Mouse (Mus musculus) embryonic fibroblast, embryonic 13.5 days (primary cell): ENCODE results near the gene Fsd2. TPM values are rescaled to one million over a fixed set of nuclear protein-coding genes. Genes with fewer than 3 reads are reported as not detected.
A peak's percentile ranks its signal among the peaks of the same experiment; 100 is the strongest.

Experiments used
- H3K27ac ChIP-seq: 2 replicates; pipeline ENCODE4 v1.5.1; 2012; ENCODE audit warnings: low read length, control low read depth, inconsistent platforms; ENCODE audit not compliant: insufficient read depth
- H3K4me1 ChIP-seq: 2 replicates; pipeline ENCODE4 v1.6.1; 2011; ENCODE audit warnings: low read length; ENCODE audit not compliant: control insufficient read depth, insufficient read depth
- H3K4me3 ChIP-seq: 2 replicates; pipeline ENCODE4 v1.5.1; 2011; ENCODE audit warnings: mild to moderate bottlenecking, control low read depth, low read length; ENCODE audit not compliant: insufficient read depth
- CTCF ChIP-seq: IDR thresholded peaks from 2 replicates; pipeline ENCODE4 v1.5.1; 2011; ENCODE audit warnings: mild to moderate bottlenecking, control low read depth, low read length, moderate library complexity, borderline replicate concordance; ENCODE audit not compliant: insufficient read depth
- POLR2A ChIP-seq: IDR thresholded peaks from 2 replicates; pipeline ENCODE4 v1.6.1; 2011; ENCODE audit warnings: low read depth, mild to moderate bottlenecking, control low read depth, low read length, moderate library complexity
- polyA plus RNA-seq: library from polyadenylated mRNA; stranded (reverse); fragments of >200 nt; gene quantifications from 2 replicates; pipeline ENCODE4 v1.2.4, GENCODE M21; 2011; ENCODE audit warnings: low read depth; ENCODE audit not compliant: missing spikeins, insufficient read length

Gene Fsd2
- polyA plus RNA-seq, 1 experiment = not detected

DNA sequence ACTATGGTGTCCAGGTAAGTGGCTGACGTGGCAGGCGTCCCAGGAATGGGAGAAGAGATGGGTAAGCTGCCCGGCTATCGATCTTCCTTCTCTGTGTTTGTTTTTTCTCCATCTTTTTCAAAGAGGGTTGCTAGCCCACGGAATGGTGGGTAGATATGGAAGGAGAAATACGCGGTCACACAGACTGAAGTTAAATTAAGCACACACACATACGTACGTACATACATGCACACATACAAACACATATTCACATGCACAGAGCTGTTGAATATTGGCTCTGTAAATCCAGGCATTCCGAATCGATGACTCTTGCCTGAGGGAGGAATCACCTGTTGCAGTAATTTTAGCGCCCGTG, 43.1 kb downstream of the Fsd2 start:
- peak overlapping the region; percentile 17 for H3K27ac ChIP-seq
- no peak for TF ChIP-seq POLR2A
- no peak for TF ChIP-seq CTCF
- peak overlapping the region; percentile 82 for H3K4me3 ChIP-seq
- H3K4me1 ChIP-seq = peaks cover 2% of the 10 kb centered on the region; the same call in 1 of the 2 replicates

GRCm38 (mm10) chr7:81523008-81523662, 43.6 kb downstream of the Fsd2 start:
- no peak for TF ChIP-seq CTCF
- TF ChIP-seq POLR2A = peak; percentile 98
- H3K4me1 ChIP-seq = peaks cover 2% of the 10 kb centered on the region; the same call in 1 of the 2 replicates
- peak overlapping the region; percentile 59 for H3K27ac ChIP-seq
- peak overlapping the region; percentile 82 for H3K4me3 ChIP-seq

DNA sequence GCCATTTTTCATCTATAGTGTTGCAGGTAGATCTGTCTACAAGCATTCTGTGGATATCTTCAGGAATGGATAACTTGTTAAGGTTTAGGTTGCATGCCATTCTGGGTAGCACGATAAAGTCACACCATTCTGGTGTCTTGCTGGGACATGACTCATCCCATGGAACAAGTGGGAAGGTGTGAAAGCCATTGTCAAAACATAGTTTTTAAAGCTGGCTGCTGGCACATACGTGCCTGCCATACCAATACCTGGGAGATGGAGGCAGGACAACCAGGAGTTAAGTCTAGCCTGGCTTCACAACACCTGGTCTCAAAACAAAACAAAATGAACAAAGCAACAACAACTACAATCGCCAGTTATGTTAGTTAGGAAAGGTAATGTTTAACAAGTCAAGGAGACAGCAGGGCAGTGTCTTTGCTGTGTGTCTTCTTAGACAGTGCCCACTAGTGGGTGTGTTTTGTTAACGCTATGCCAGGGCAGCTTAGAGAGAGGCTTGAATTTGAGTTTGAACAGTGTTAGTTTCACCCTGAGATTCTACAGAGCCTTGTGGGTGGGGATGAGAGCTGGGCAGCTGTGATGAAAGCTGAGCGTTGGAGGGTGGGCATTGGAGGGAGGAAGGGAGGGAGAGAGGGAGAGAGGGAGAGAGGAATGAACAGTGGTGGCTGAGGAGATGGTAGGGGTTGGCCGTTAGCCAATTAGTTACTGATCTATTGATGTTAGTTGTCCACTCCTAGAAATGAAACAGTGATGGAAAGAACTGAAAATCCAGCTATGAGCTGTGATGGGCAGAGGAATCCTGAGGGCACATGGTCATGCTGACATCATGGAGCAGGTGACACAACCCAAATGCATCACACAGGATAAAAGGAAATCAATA, 50.4 kb downstream of the Fsd2 start:
- no peak overlapping the region for H3K27ac ChIP-seq
- no peak overlapping the region for H3K4me3 ChIP-seq
- no peaks in the 10 kb centered on the region for H3K4me1 ChIP-seq
- TF ChIP-seq POLR2A (no peak), CTCF (no peak)

DNA sequence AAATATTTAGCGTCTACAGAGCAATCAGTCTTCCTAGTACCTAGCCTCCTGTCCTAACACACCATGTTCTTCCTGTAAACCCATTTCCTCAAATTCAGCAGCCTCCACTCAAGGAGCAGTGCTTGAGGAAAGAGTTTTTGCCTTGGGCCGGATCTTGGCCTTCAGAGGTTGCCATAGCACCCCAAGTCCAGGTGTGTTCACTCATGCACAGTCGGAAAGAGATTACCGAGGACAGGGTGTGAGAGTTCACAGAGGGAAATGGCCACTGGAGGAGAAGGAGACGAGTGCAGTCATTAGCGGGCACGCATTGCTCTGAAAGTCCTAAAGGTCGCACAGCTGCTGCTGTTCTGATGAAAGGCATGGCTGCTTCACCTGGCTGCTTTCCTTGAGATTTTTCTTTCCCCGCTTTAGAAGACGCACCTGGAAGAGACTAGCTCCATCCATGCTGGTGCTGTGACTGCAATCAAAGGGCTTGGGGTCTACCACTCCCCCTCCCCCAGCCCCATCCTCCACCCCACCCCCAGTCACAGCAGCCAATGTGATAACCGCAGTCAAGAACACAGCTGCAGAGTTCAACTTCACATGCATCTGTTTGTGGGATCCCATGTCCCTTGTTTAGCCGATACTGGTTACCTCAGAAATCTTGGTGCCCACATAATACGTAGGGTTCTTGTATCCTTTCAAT, 51.7 kb downstream of the Fsd2 start:
- Histone ChIP-seq H3K27ac (no peak overlapping the region), H3K4me1 (no peaks in the 10 kb centered on the region), H3K4me3 (no peak overlapping the region)
- no peak for TF ChIP-seq CTCF
- no peak for TF ChIP-seq POLR2A

DNA sequence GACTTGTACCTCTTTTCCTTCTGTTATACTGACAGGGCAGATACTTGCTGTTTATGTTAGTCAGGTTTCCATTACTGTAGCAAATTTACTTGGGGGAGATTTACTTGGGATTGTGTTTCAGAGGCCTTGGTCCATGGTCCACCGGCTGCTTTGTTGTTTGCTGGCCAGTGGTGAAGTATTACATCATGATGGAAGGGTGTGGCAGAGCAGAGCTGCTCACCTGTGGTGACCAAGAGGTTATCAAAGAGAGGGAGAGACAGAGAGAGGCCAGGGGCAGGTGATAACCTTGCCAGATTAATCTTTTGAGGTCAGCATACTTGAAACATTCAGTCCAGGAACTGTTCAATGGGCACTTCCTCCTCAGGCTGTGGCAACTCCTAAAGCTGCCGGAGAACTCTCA, 65.7 kb downstream of the Fsd2 start:
- no peak overlapping the region for H3K27ac ChIP-seq
- no peak overlapping the region for H3K4me3 ChIP-seq
- no peaks in the 10 kb centered on the region for H3K4me1 ChIP-seq
- TF ChIP-seq CTCF (no peak), POLR2A (no peak)

- Histone ChIP-seq H3K4me1 (no peaks in the 10 kb centered on the region), H3K4me3 (no peak within 1 kb of the TSS), H3K27ac (no peak within 1 kb of the TSS)
- TF ChIP-seq CTCF = no peak
Observed at GRCm38 (mm10) chr7:81498181-81498580, 68.6 kb downstream of the Fsd2 start, which contains the start of gene BC048679. TSS of gene BC048679 (minus strand) at chr7:81498281.

DNA sequence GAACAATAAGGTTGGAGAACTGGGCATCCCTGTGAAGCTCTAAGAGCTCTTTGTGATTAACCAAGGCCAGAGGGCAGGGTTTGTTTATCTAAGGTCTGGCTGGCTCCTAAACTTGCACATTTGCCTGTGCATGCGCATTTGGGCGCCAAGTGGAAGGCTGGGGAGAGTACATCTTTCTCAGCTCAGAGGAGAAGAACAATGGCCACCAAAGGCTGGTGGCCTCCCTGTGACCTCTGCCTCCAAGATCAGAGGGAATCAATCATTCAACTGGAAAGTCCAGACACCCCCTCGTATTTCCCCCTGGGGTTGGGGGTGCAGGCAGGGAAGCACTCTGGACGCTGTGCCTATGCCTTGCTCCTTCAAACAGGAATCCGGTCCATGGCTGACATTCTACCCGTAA, 69.6 kb downstream of the Fsd2 start:
- no peak overlapping the region for H3K4me3 ChIP-seq
- no peaks in the 10 kb centered on the region for H3K4me1 ChIP-seq
- no peak for TF ChIP-seq CTCF
- no peak for TF ChIP-seq POLR2A
- no peak overlapping the region for H3K27ac ChIP-seq

GRCm38 (mm10) chr7:81493331-81494021, 73.3 kb downstream of the Fsd2 start, which contains the start of gene Ap3b2:
TSS of gene Ap3b2 (minus strand) at chr7:81493925.
- no peak for TF ChIP-seq CTCF
- TF ChIP-seq POLR2A = no peak
- peak within 1 kb of the TSS; percentile 54 for H3K4me3 ChIP-seq

DNA sequence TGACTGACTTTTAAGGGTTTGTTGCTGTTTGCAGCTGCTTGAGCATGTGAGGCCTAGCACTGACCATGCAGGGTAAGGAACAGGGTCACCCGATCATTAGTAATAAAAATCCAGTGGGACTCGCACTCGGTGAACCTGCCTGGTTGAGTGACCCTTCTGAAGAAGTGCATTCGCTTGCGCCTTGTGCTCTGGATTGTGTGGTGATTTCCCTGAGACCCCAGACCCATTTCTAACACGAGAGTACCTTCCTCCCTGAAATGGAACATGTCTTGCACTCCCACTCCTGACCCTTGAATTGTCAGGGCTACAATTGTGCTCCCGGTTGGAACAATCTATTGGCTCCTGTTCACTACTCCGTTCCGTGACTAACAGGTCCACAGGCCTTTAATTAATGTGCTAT, 74.1 kb downstream of the Fsd2 start:
- no peak overlapping the region for H3K27ac ChIP-seq
- H3K4me1 ChIP-seq = no peaks in the 10 kb centered on the region
- H3K4me3 ChIP-seq = no peak overlapping the region
- no peak for TF ChIP-seq POLR2A
- TF ChIP-seq CTCF = no peak

More at GRCm38 (mm10) chr7:81493331-81494021, 73.3 kb downstream of the Fsd2 start, which contains the start of gene Ap3b2:
- Histone ChIP-seq H3K27ac (no peak within 1 kb of the TSS), H3K4me1 (no peaks in the 10 kb centered on the region)

DNA sequence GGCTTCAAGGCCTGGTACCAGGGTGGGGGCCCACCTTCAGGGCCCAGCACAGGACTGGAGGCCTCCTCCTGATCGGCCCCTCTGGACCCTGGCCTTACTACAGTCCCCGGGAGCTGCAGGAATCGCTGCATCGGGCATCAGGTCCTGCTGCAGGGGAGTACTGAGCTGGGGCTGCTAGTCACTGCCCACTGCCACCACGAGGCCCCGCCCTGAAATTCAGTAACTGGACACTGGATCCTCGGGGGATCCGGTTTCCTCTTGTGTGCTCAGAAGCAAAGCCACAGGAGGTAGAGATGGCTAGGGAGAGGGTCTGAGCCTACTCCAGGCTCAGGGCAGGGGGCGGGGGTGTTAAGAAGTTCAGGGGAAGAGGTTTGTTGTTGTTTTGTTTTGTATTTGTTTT, 77.1 kb downstream of the Fsd2 start:
- TF ChIP-seq POLR2A = no peak
- TF ChIP-seq CTCF = no peak
- H3K27ac ChIP-seq = no peak overlapping the region
- no peaks in the 10 kb centered on the region for H3K4me1 ChIP-seq
- no peak overlapping the region for H3K4me3 ChIP-seq

Other genes with a start within 250 kb of the Fsd2 start
- 1,473 and 1,652 TPM in 2 replicates for gene Rps17, start 221.7 kb downstream of the Fsd2 start, polyA plus RNA-seq
- 36.0 and 37.4 TPM in 2 replicates for gene Cpeb1, start 111.5 kb downstream of the Fsd2 start, polyA plus RNA-seq
- gene Ap3b2, start 73.0 kb downstream of the Fsd2 start, polyA plus RNA-seq = 0.33 TPM in 1 of 2 replicates, not detected in the other
- not detected in 2 replicates for gene BC048679, start 68.7 kb downstream of the Fsd2 start, polyA plus RNA-seq
- gene Whamm, start 4.3 kb upstream of the Fsd2 start, polyA plus RNA-seq = 7.5 and 7.9 TPM in 2 replicates
- gene Homer2, start 140.6 kb upstream of the Fsd2 start, polyA plus RNA-seq = 3.7 and 10.9 TPM in 2 replicates
- 34.9 and 37.9 TPM in 2 replicates for gene Ramac, start 196.0 kb upstream of the Fsd2 start, polyA plus RNA-seq
- 29.7 and 31.3 TPM in 2 replicates for gene 3110040N11Rik, start 222.5 kb upstream of the Fsd2 start, polyA plus RNA-seq